Mouse (Mus musculus) adrenal gland, adult 2 months (tissue): ENCODE data around the gene Fbxo30. TPM values are rescaled to one million over a fixed set of nuclear protein-coding genes. Genes with fewer than 3 reads are reported as not detected.
A peak's percentile ranks its signal among the peaks of the same experiment; 100 is the strongest.
"Not testable (repeated sequence)": the region's sequence is repeated elsewhere in the genome, so short reads cannot be mapped to it uniquely, and the experiment has no call there.

Source experiments
- DNase-seq: peaks from one replicate; pipeline ENCODE4 v3.0.0; 2021
- long read RNA-seq: library from polyadenylated mRNA; stranded (forward); transcript quantifications from one replicate; pipeline ENCODE4 v2.0.0, GENCODE M21; 2021
- polyA plus RNA-seq: library from polyadenylated mRNA; depleted of rRNA; stranded (reverse); fragments of >200 nt; gene quantifications from 2 replicates; pipeline ENCODE4 v1.2.3, GENCODE M21; 2012; rRNA removed
- total RNA-seq, 2 experiments: library from RNA; stranded (reverse); gene quantifications; 2 replicates each; pipeline ENCODE4 v1.2.3; 2021

The Fbxo30 gene
- total RNA-seq = 10 to 100 TPM; 21.9 to 25.2 TPM
- 1.2 and 1.4 TPM in 2 replicates for polyA plus RNA-seq
- long read RNA-seq, full-length matches to known transcripts = 11 of 11 reads
- long read RNA-seq, partial matches to known transcripts = 0 of 11 reads
- long read RNA-seq, other reads (novel, unspliced or antisense) = 0 of 11 reads

DNA sequence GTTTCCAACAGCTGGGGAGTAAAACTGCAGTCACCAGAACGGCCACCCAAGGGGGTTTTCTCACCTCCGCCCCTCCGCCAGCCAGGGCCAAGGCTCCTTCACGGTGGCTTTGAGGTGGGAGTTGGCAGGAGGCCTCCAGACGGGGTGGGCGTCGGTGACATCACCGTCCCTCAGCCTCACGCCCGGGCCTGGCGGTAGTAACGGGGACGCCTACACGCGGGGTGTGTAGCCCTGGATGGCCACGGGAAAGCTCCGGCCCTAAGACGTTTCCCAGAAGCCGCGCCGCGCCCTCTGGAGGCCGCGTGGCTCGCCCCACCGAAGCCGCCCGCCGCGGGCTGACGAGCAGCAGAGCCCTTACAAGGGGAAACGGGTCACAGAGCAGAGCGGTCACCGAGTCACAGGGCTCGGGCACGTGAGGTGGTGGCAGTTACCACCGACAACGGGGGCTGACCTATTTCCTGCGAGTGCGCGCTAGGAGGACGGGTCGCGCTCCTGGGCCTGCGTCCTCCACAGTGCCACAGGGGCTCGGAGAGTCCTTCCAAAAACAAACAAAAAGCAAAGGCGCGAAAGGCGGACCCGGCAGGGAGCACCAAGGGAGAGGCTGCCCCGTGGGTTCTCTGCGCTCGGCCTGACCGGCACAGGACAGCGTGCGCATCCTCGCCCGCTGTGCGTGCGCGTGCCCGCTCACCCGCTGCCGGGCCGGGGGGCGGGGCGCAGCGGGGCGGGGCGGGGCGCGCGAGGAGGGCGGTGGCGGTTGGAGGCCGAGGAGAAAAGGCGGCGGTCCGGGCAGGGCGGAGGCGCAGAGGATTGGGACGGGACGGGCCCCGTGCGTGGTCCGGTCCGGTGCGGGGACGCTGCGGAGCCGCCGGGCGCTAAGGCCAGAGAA, at the start of gene Fbxo30:
Gene Fbxo30, plus strand, starts transcription at position 753 of the 886 bp plus-strand sequence.
- peak; percentile 96 for DNase-seq

DNA sequence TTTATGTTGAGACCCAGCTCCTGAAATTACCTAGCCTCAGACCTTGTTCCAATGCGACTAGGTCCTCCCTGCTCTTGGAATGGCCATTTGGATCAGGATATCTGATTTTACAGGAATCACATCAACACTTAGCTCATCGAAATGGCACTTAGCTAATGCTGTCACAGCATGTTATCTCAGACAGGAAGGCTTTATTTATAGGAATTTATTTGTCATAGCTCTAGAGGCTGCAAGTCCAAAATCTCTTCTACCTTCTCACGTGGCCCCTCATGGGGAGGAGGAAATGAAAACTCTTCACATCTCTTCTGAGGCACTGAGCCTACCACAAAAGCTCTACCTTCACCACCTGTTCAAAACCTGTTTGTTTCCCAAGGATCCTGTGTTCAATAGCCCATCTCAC, 47.9 kb upstream of the Fbxo30 start:
- DNase-seq = no peak

GRCm38 (mm10) chr10:11242988-11243387, 38.1 kb upstream of the Fbxo30 start:
- DNase-seq = peak; percentile 4

DNA sequence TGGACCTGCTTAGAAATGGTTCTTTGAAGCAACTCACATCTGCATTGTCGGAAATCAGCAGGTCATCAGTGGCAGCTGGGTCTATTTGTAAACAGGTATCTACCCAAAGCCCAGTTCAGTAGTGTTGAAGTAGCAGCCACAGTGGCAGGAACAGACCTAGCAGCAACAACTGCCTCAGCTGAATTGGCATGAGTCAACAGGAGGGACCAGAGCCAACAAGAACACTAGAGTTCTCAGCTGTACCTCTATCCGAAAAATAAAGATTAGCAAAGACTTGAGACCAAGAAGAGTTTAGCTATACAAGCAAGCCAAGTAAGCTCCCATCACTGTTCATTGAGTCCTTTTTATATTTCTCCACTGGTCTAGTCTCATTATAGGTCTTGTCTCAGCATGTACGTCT, 32.9 kb upstream of the Fbxo30 start:
- no peak for DNase-seq

DNA sequence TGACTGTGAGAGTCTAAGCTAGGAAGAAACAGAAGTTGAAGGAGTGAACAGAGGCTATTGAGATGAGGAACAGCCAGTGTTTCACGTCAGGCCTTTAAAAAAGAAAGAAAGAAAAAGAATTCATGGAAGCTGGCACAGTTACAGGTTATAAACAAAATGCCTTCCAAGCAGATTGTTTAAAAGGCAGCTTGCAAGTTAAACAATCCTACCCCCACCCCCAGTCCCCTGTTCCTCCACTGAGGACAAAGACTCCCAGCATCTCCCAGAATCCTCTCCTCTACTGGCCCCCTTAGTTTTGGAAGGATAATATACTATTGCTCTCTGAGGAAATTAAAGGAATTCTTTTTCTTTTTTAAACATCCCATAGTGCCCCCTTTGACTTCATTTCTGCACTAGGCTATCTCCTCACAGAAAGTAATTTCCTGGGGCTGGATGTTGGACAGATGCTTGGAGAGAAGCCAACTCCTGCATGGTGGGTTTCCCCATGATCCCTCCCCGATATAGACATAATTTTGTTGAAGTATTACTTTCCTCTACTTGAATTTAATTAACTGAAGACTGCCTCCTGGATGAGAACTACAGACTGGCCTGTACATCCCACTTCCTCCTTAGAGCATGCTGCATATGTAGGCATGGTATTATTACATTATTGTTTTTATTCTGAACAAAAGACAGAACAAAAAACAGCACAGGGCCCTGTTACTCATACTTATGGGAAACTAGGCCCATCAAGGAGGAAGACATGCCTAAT, 30.7 kb upstream of the Fbxo30 start:
- DNase-seq = no peak

DNA sequence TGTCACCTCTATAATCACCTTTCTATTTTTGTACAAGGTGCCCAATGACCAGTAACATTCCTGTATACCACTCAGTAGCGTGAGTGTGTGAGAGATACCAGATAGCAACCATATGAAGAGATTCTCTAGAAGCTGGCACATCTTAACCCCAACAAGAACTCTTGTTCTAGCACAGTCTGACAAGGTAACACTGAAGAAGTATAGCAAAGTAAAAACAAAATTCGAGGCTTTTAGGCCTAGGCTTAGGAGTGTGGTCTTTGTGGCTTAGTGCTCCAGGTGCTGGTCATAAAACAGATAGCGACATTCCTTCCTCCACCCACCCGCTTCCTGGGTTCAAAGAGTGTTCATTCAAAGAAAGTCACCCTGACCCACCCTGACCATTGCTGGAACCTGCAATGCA, 27.5 kb upstream of the Fbxo30 start:
- DNase-seq = not testable (repeated sequence)

GRCm38 (mm10) chr10:11260119-11260518, 21.0 kb upstream of the Fbxo30 start:
- DNase-seq = no peak

- not testable (repeated sequence) for DNase-seq
Observed at GRCm38 (mm10) chr10:11262292-11262691, 18.8 kb upstream of the Fbxo30 start.

DNA sequence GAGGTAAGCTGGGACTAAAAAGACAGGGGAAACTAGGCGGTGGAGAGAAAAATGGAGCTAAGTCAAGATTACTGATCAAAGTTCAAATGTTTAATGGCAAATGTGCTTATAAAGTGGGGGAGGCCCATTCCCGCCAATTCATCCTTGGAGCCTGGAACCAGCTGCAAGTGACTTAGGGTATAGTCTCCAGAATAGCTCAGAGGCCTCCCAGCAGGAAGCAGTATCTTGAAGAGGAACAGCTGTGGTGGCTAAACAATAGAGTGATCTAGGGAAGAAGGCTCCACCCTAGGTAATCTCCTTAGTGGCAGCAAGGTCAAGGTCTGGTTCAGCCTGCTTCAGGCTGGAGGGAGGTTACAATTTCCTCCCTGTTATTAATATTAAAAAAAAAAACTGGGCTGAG, 17.3 kb upstream of the Fbxo30 start:
- not testable (repeated sequence) for DNase-seq

GRCm38 (mm10) chr10:11269165-11269564, 12.0 kb upstream of the Fbxo30 start:
- DNase-seq = no peak

DNA sequence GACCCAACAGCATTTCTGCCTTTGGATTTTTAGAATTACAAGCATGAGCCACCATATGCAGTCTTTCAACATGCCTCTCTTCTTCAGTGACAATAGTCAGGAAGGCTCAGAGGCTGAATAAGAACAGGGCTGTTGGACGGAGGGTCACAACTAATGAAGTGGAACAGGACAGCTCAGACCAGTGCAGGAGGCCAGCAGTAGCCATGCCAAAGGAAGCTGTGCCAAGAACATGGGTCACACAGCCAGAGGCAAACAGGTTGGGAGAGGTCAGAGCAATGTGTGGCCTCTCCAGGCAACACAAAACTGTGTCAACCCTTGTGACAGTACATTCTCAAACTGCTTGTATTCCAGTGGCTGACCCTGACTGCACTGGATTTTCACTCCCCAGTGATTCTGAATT, 6.7 kb upstream of the Fbxo30 start:
- peak; percentile 39 for DNase-seq

DNA sequence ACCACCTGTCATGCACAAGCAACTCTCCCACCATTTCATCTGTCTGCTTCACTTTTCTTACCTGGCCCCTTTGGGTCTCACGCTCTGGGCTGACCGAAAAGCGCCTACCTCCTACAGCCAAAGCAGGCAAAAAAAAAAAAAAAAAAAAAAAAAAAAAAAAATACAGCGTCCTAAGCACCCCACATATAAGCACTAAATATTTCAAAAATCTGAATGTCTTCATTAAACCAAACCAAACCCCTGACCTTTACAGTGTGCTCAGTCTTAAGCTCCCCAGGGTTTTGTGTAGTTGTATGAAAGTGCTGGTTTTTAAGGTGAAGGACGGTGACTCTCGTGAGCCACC, 924 bp upstream of the Fbxo30 start:
- DNase-seq = no peak

DNA sequence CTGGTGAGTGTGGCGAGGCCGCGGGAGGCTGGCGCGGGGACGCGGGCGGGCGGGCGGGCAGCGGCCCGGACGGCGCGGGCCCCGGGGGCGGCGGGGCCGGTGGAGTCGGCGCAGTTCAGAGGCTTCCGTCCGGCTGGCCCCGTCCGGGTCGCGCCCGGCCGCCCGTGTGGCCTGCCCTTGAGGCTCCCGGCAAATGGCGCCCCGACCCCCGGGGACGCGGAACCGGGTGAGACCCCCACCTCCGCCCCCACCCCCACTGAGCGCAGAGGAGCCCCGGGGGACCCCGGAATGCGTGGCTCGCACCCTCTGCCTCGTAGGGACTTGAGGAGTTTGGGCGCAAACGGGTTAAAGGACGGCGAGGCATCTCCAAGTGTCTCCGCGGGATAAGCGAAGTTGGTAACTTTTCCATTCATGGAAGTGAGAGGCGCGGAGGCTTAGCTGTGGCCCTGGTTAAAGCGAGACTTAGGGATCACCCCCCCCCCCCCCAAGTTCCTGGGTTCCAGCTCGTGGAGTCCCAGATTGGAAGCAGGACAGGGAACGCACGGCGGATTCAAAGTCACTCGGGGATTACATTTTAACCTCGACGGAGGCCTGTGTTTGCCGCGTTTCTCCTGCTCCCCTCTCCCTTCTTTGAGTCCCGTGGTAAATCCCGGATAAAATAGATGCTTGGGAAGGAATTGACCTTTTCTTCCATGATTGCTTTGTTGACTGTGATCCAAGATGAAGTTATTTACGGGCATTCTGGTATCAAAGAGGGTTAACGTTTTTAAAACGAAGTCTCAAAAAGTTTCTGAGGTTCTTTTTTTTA, 572 bp downstream of the Fbxo30 start:
- peak; percentile 68 for DNase-seq

GRCm38 (mm10) chr10:11282306-11282631, 1.1 kb downstream of the Fbxo30 start:
- DNase-seq = no peak

GRCm38 (mm10) chr10:11298418-11298817, 17.3 kb downstream of the Fbxo30 start:
- no peak for DNase-seq

DNA sequence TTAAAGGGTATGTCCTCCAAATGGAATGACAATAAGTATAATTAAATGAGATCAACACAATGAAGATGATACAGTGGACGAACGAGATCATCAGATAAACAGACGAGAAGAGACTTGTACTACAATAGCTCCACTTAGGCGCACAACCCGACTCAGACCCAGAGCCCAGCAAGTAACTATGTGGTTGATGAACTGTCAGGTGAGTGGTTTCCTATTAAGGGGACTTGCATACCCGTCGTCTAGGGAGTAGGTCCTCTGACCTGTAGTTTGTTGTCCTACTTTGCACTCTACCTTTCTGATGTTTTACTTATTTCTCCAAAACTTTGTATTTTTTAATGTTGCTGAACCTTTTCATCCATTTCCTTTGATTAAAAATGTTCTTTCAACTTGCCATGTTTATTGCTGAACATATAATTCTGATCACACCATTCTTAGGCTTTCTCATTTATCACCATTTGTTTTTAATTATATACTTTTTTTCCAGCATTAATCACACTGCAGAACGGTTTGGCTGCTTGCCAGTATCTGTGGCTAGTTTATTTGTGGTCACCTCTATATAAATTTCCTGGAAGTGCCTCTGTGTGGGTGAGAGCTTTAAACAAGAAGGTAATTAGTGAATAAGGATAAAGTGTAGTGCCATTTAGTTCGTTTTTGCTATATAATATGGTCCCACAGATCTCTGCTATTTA, 24.4 kb downstream of the Fbxo30 start:
- no peak for DNase-seq

DNA sequence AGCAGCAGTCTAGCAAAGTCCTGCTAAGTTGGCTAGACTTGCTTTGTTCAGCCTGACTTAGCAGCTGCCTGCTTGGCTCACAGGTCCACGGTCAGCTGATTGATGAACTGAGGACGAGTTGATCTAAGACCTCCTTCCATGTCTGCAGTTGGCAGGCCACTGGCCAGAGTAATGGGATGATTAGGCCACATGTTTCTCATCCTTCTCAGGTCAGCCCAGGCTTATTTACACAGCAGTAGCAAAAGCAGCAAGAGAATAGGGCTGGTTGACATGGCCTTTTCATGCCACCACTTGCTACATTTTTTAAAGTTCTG, 24.9 kb downstream of the Fbxo30 start:
- no peak for DNase-seq

GRCm38 (mm10) chr10:11309866-11310265, 28.7 kb downstream of the Fbxo30 start:
- no peak for DNase-seq

GRCm38 (mm10) chr10:11310481-11310880, 29.4 kb downstream of the Fbxo30 start:
- DNase-seq = no peak

- not testable (repeated sequence) for DNase-seq
Observed at GRCm38 (mm10) chr10:11317856-11318454, 36.8 kb downstream of the Fbxo30 start.

DNA sequence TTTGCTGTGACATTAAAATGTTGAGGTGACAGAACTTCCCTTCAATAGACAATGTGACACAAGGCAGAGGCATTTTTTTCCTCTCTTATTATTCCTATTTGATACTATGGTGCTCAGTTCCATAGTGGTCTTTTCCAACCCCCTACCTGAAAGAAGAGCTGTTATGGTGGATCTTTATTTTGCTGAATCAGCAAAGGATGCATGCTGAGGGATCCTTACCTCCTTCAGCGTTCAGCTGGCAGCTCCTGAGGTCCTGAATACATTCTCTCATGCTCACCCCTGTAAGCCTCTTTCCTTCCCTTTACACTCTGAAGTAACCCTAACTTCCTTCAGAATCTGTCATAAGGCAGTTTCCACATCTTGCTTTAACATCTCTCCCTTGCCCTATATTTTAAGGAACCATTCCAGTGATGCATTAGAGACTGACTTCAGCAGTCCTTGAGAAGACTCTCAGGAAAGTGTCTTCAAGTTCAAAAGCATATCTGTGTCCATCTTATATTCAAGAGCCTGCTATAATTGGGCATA, 38.4 kb downstream of the Fbxo30 start:
- DNase-seq = no peak
